Mouse (Mus musculus) heart, postnatal 0 days (tissue): ENCODE data around the gene Pigu. TPM values are rescaled to one million over a fixed set of nuclear protein-coding genes. Genes with fewer than 3 reads are reported as not detected.

Experiments
- ATAC-seq: fragments of 200-750 bp; cut with Nextera tagmentation; 2 replicates; pipeline ENCODE4 v1.8.0; 2017; ENCODE audit warnings: low read depth, moderate number of reproducible peaks, moderate library complexity; ENCODE audit not compliant: insufficient read depth
- DNase-seq: peaks from one replicate; pipeline ENCODE4 v3.0.0-alpha.2; 2016; ENCODE audit warnings: low spot score
- H3K27ac ChIP-seq: fragments of 300-500 bp; sonication (generic); 2 replicates; pipeline ENCODE4 v1.5.1; 2014; ENCODE audit warnings: low read depth, mild to moderate bottlenecking
- H3K27me3 ChIP-seq: fragments of 300-500 bp; sonication (generic); 2 replicates; pipeline ENCODE4 v1.6.1; 2014; ENCODE audit warnings: low read length, mixed read lengths; ENCODE audit not compliant: control insufficient read depth, insufficient read depth
- H3K36me3 ChIP-seq: fragments of 300-500 bp; sonication (generic); replicated peaks from 2 replicates; pipeline ENCODE4 v1.6.1; 2014; ENCODE audit warnings: low read length, mixed read lengths; ENCODE audit not compliant: control insufficient read depth, insufficient read depth
- H3K4me1 ChIP-seq: fragments of 300-500 bp; sonication (generic); 2 replicates; pipeline ENCODE4 v1.6.1; 2014; ENCODE audit warnings: antibody characterized with exemption; ENCODE audit not compliant: control insufficient read depth, insufficient read depth
- H3K4me2 ChIP-seq: fragments of 300-500 bp; sonication (generic); 2 replicates; pipeline ENCODE4 v1.6.1; 2014; ENCODE audit warnings: low read depth, mild to moderate bottlenecking, low read length, moderate library complexity
- H3K4me3 ChIP-seq: fragments of 300-500 bp; sonication (generic); 2 replicates; pipeline ENCODE4 v1.5.1; 2014; ENCODE audit warnings: low read depth, low read length
- H3K9ac ChIP-seq: fragments of 300-500 bp; sonication (generic); replicated peaks from 2 replicates; pipeline ENCODE4 v1.6.1; 2014; ENCODE audit warnings: low read depth, low read length, mixed read lengths
- H3K9me3 ChIP-seq: fragments of 300-500 bp; sonication (generic); replicated peaks from 2 replicates; pipeline ENCODE4 v1.6.1; 2016; ENCODE audit warnings: low read length; ENCODE audit not compliant: control insufficient read depth
- CTCF ChIP-seq: IDR thresholded peaks from 2 replicates; pipeline ENCODE4 v1.5.1; 2016; ENCODE audit warnings: antibody characterized with exemption, control low read depth, low read depth
- EP300 ChIP-seq: IDR thresholded peaks from 2 replicates; pipeline ENCODE4 v1.6.1; 2016; ENCODE audit warnings: antibody characterized with exemption, low read depth
- WGBS: fragments of 180-500 bp; shearing (Covaris S2); extraction: QIAGEN DNeasy Blood & Tissue Kit; methylation state at CpG from one replicate; pipeline ENCODE4 v1.1.7; 2014; 5-methylcytosine and 5-hydroxymethylcytosine counted together
- polyA plus RNA-seq: library from polyadenylated mRNA; unstranded; fragments of >200 nt; fragmentation: Nextera tagmentation; extraction: Ambion mirVana; gene quantifications from 2 replicates; pipeline ENCODE4 v1.2.1, GENCODE M21; 2015
- total RNA-seq: library from RNA; depleted of rRNA; stranded (reverse); fragments of >200 nt; gene quantifications from 2 replicates; pipeline ENCODE4 v1.2.3, GENCODE M21; 2014; ENCODE audit warnings: low replicate concordance

The Pigu gene
- total and polyA plus RNA-seq, 2 experiments from 2014 or later, result 43.3 to 43.7 TPM

- DNase-seq (no peak), ATAC-seq (no peak)
- H3K9ac ChIP-seq, result no peak overlapping the region
- peaks cover 38% of the 10 kb centered on the region for H3K4me1 ChIP-seq
- 66% methylated on average over 2 of the region's 2 CpGs for WGBS
- H3K4me2 ChIP-seq, result no peak overlapping the region
- H3K9me3 ChIP-seq, result no peaks in the 10 kb centered on the region
- peaks cover 9% of the 10 kb centered on the region for H3K36me3 ChIP-seq
- no peak overlapping the region for H3K27ac ChIP-seq
- no peak overlapping the region for H3K4me3 ChIP-seq
- no peaks in the 10 kb centered on the region for H3K27me3 ChIP-seq
- TF ChIP-seq EP300 (no peak), CTCF (no peak)
Observed at GRCm38 (mm10) chr2:155280116-155280515, 77.1 kb downstream of the Pigu start.

- ATAC-seq, result no peak
- peaks cover 9% of the 10 kb centered on the region for H3K36me3 ChIP-seq
- no peak for DNase-seq
- H3K9ac ChIP-seq, result no peak overlapping the region
- peak overlapping the region; percentile 95; the same call in 1 of the 2 replicates for H3K27ac ChIP-seq
- H3K9me3 ChIP-seq, result no peaks in the 10 kb centered on the region
- TF ChIP-seq CTCF, result no peak
- TF ChIP-seq EP300, result no peak
- H3K4me2 ChIP-seq, result no peak overlapping the region
- peaks cover 29% of the 10 kb centered on the region for H3K4me1 ChIP-seq
- WGBS, result 83% methylated on average over 4 of the region's 4 CpGs
- H3K4me3 ChIP-seq, result no peak overlapping the region
- H3K27me3 ChIP-seq, result no peaks in the 10 kb centered on the region
Observed at GRCm38 (mm10) chr2:155279163-155279562, 78.1 kb downstream of the Pigu start.

- no peak overlapping the region for H3K4me3 ChIP-seq
- H3K27me3 ChIP-seq, result no peaks in the 10 kb centered on the region
- WGBS, result 52% methylated on average over 7 of the region's 7 CpGs
- ATAC-seq (no peak), DNase-seq (peak; percentile 47)
- TF ChIP-seq EP300 (no peak), CTCF (no peak)
- peaks cover 21% of the 10 kb centered on the region for H3K4me1 ChIP-seq
- no peak overlapping the region for H3K4me2 ChIP-seq
- H3K9me3 ChIP-seq, result no peaks in the 10 kb centered on the region
- H3K9ac ChIP-seq, result no peak overlapping the region
- peak overlapping the region; percentile 95 for H3K27ac ChIP-seq
- H3K36me3 ChIP-seq, result peaks cover 9% of the 10 kb centered on the region
Observed at GRCm38 (mm10) chr2:155278361-155278760, 78.9 kb downstream of the Pigu start.

- peak overlapping the region; percentile 93 for H3K9ac ChIP-seq
- DNase-seq, result no peak
- peak overlapping the region; percentile 83 for H3K4me2 ChIP-seq
- H3K27ac ChIP-seq, result peak overlapping the region; percentile 95
- ATAC-seq, result no peak
- H3K4me3 ChIP-seq, result peak overlapping the region; percentile 89
- TF ChIP-seq CTCF, result no peak
- no peaks in the 10 kb centered on the region for H3K27me3 ChIP-seq
- H3K36me3 ChIP-seq, result peaks cover 9% of the 10 kb centered on the region
- WGBS, result 86% methylated on average over 2 of the region's 2 CpGs
- H3K9me3 ChIP-seq, result no peaks in the 10 kb centered on the region
- H3K4me1 ChIP-seq, result peaks cover 18% of the 10 kb centered on the region
Observed at GRCm38 (mm10) chr2:155277721-155278120, 79.5 kb downstream of the Pigu start.

GRCm38 (mm10) chr2:155276621-155277175, 80.5 kb downstream of the Pigu start:
- peak overlapping the region; percentile 95 for H3K27ac ChIP-seq
- ATAC-seq, result peak; percentile 88
- peak overlapping the region; percentile 93 for H3K9ac ChIP-seq
- H3K36me3 ChIP-seq, result peaks cover 9% of the 10 kb centered on the region
- peak overlapping the region; percentile 89 for H3K4me3 ChIP-seq
- no peaks in the 10 kb centered on the region for H3K27me3 ChIP-seq
- H3K9me3 ChIP-seq, result no peaks in the 10 kb centered on the region
- H3K4me1 ChIP-seq, result peaks cover 20% of the 10 kb centered on the region
- H3K4me2 ChIP-seq, result peak overlapping the region; percentile 83
- no peak for TF ChIP-seq CTCF
- peak; percentile 61 for DNase-seq
- 2% methylated on average over 32 of the region's 49 CpGs for WGBS

- DNase-seq (peak; percentile 94), ATAC-seq (peak; percentile 90)
- H3K4me2 ChIP-seq, result peak within 1 kb of the TSS; percentile 83
- H3K9ac ChIP-seq, result peak within 1 kb of the TSS; percentile 93
- no peaks in the 10 kb centered on the region for H3K9me3 ChIP-seq
- H3K27ac ChIP-seq, result peak within 1 kb of the TSS; percentile 95
- peak within 1 kb of the TSS; percentile 89 for H3K4me3 ChIP-seq
- no peak for TF ChIP-seq CTCF
- TF ChIP-seq EP300, result no peak
- H3K27me3 ChIP-seq, result no peaks in the 10 kb centered on the region
- H3K36me3 ChIP-seq, result peaks cover 9% of the 10 kb centered on the region; the same call in 1 of the 2 replicates
- WGBS, result under 1% methylated on average over 43 of the region's 47 CpGs
- H3K4me1 ChIP-seq, result peaks cover 20% of the 10 kb centered on the region
Observed at GRCm38 (mm10) chr2:155276195-155276594, 81.0 kb downstream of the Pigu start, which contains the start of gene Map1lc3a. Gene Map1lc3a, plus strand, starts transcription at chr2:155276297.
